Mouse (Mus musculus) heart, adult 11 months (tissue): ENCODE measurements around the gene Dmrt1.
"Not testable (repeated sequence)": the region's sequence is repeated elsewhere in the genome, so short reads cannot be mapped to it uniquely, and the experiment has no call there.

Source experiments
- DNase-seq: peaks from one replicate; pipeline ENCODE4 v3.0.0; 2022

Dmrt1 gene

GRCm38 (mm10) chr19:25505360-25506196 is at the start of gene Dmrt1:
Gene Dmrt1 (plus strand): TSS chr19:25505618.
- DNase-seq: peak; percentile 81

GRCm38 (mm10) chr19:25460760-25461159 is 44.7 kb upstream of the Dmrt1 start:
- no peak for DNase-seq

- DNase-seq: peak; percentile 61
Measured at GRCm38 (mm10) chr19:25461553-25462320, 43.7 kb upstream of the Dmrt1 start.

GRCm38 (mm10) chr19:25475806-25476205 is 29.6 kb upstream of the Dmrt1 start:
- not testable (repeated sequence) for DNase-seq

- DNase-seq: no peak
Measured at GRCm38 (mm10) chr19:25479152-25479669, 26.2 kb upstream of the Dmrt1 start.

GRCm38 (mm10) chr19:25480820-25481219 is 24.6 kb upstream of the Dmrt1 start:
- peak; percentile 69 for DNase-seq

- peak; percentile 73 for DNase-seq
Measured at GRCm38 (mm10) chr19:25486561-25486960, 18.9 kb upstream of the Dmrt1 start.

- peak; percentile 43 for DNase-seq
Measured at GRCm38 (mm10) chr19:25487350-25487749, 18.1 kb upstream of the Dmrt1 start.

GRCm38 (mm10) chr19:25488546-25488945 is 16.9 kb upstream of the Dmrt1 start:
- peak; percentile 52 for DNase-seq

GRCm38 (mm10) chr19:25489546-25489945 is 15.9 kb upstream of the Dmrt1 start:
- peak; percentile 11 for DNase-seq

- peak; percentile 65 for DNase-seq
Measured at GRCm38 (mm10) chr19:25497434-25497833, 8.0 kb upstream of the Dmrt1 start.

GRCm38 (mm10) chr19:25504878-25505277 is 540 bp upstream of the Dmrt1 start:
- peak; percentile 28 for DNase-seq

- peak; percentile 49 for DNase-seq
Measured at GRCm38 (mm10) chr19:25506616-25507015, 1.2 kb downstream of the Dmrt1 start.

- DNase-seq: peak; percentile 79
Measured at GRCm38 (mm10) chr19:25514986-25515530, 9.6 kb downstream of the Dmrt1 start.

- peak; percentile 63 for DNase-seq
Measured at GRCm38 (mm10) chr19:25524156-25524555, 18.7 kb downstream of the Dmrt1 start.

- peak; percentile 22 for DNase-seq
Measured at GRCm38 (mm10) chr19:25525726-25526125, 20.3 kb downstream of the Dmrt1 start.

- DNase-seq: peak; percentile 62
Measured at GRCm38 (mm10) chr19:25529673-25530072, 24.3 kb downstream of the Dmrt1 start.

- peak; percentile 90 for DNase-seq
Measured at GRCm38 (mm10) chr19:25545714-25546340, 40.4 kb downstream of the Dmrt1 start.

GRCm38 (mm10) chr19:25547086-25547643 is 41.7 kb downstream of the Dmrt1 start:
- DNase-seq: no peak

- DNase-seq: no peak
Measured at GRCm38 (mm10) chr19:25550346-25550745, 44.9 kb downstream of the Dmrt1 start.

GRCm38 (mm10) chr19:25551053-25551452 is 45.6 kb downstream of the Dmrt1 start:
- DNase-seq: no peak

- DNase-seq: no peak
Measured at GRCm38 (mm10) chr19:25564430-25564829, 59.0 kb downstream of the Dmrt1 start.
